Mouse (Mus musculus) neural tube, embryonic 15.5 days (tissue): ENCODE results near the gene Atf3. TPM values are rescaled to one million over a fixed set of nuclear protein-coding genes. Genes with fewer than 3 reads are reported as not detected.
"Not testable (repeated sequence)": the region's sequence is repeated elsewhere in the genome, so short reads cannot be mapped to it uniquely, and the experiment has no call there.

ENCODE experiments used
- ATAC-seq: fragments of 200-750 bp; cut with Nextera tagmentation; 2 replicates; pipeline ENCODE4 v1.8.0; 2017; ENCODE audit warnings: mild to moderate bottlenecking, moderate TSS enrichment, moderate library complexity; ENCODE audit not compliant: low FRiP score
- H3K27ac ChIP-seq: fragments of 300-500 bp; sonication (generic); replicated peaks from 2 replicates; pipeline ENCODE4 v1.5.1; 2015; ENCODE audit warnings: mild to moderate bottlenecking, inconsistent platforms
- H3K27me3 ChIP-seq: fragments of 300-500 bp; sonication (generic); replicated peaks from 2 replicates; pipeline ENCODE4 v1.6.1; 2015; ENCODE audit warnings: inconsistent platforms
- H3K36me3 ChIP-seq: fragments of 300-500 bp; sonication (generic); 2 replicates; pipeline ENCODE4 v1.6.1; 2015; ENCODE audit warnings: inconsistent platforms
- H3K4me1 ChIP-seq: fragments of 300-500 bp; sonication (generic); 2 replicates; pipeline ENCODE4 v1.6.1; 2015; ENCODE audit warnings: inconsistent platforms
- H3K4me2 ChIP-seq: fragments of 300-500 bp; sonication (generic); 2 replicates; pipeline ENCODE4 v1.6.1; 2015; ENCODE audit warnings: inconsistent platforms, mild to moderate bottlenecking, moderate library complexity
- H3K4me3 ChIP-seq: fragments of 300-500 bp; sonication (generic); replicated peaks from 2 replicates; pipeline ENCODE4 v1.5.1; 2015; ENCODE audit warnings: mild to moderate bottlenecking, inconsistent platforms
- H3K9ac ChIP-seq: fragments of 300-500 bp; sonication (generic); replicated peaks from 2 replicates; pipeline ENCODE4 v1.6.1; 2015; ENCODE audit warnings: mild to moderate bottlenecking, inconsistent platforms
- H3K9me3 ChIP-seq: fragments of 300-500 bp; sonication (generic); replicated peaks from 2 replicates; pipeline ENCODE4 v1.6.1; 2016; ENCODE audit warnings: inconsistent platforms
- WGBS: fragments of 180-500 bp; shearing (Covaris S2); methylation state at CpG from one replicate; pipeline ENCODE4 v1.1.7; 2015; ENCODE audit warnings: mixed read lengths; 5-methylcytosine and 5-hydroxymethylcytosine counted together
- polyA plus RNA-seq: library from polyadenylated mRNA; unstranded; fragments of >200 nt; fragmentation: Nextera tagmentation; extraction: Ambion mirVana; gene quantifications from 2 replicates; pipeline ENCODE4 v1.2.1, GENCODE M21; 2015

Atf3 gene
- polyA plus RNA-seq, 1 experiment from 2014 or later = 1.8 TPM

- Histone ChIP-seq H3K27me3 (0 out of 2 replicates have a peak, but pooled peaks cover 12% of the 10 kb centered on the region), H3K4me3 (no peak overlapping the region), H3K4me2 (no peak overlapping the region), H3K27ac (no peak overlapping the region), H3K36me3 (no peaks in the 10 kb centered on the region), H3K9me3 (no peaks in the 10 kb centered on the region), H3K9ac (no peak overlapping the region), H3K4me1 (no peaks in the 10 kb centered on the region)
- no peak for ATAC-seq
- WGBS = 20% methylated on average over 6 of the region's 6 CpGs
These were observed 45.4 kb downstream of the Atf3 start for GRCm38 (mm10) chr1:191172487-191172886.

GRCm38 (mm10) chr1:191170444-191170843 is 47.4 kb downstream of the Atf3 start:
- 0 out of 2 replicates have a peak, but pooled peaks cover 4% of the 10 kb centered on the region for H3K27me3 ChIP-seq
- ATAC-seq = no peak
- no peak overlapping the region for H3K9ac ChIP-seq
- H3K4me3 ChIP-seq = no peak overlapping the region
- H3K9me3 ChIP-seq = no peaks in the 10 kb centered on the region
- H3K36me3 ChIP-seq = no peaks in the 10 kb centered on the region
- H3K4me2 ChIP-seq = no peak overlapping the region
- H3K27ac ChIP-seq = no peak overlapping the region
- 82% methylated on average over 2 of the region's 2 CpGs for WGBS
- H3K4me1 ChIP-seq = peaks cover 9% of the 10 kb centered on the region; the same call in 1 of the 2 replicates

- Histone ChIP-seq H3K27ac (no peak overlapping the region), H3K4me1 (peaks cover 9% of the 10 kb centered on the region; the same call in 1 of the 2 replicates), H3K4me2 (no peak overlapping the region), H3K4me3 (no peak overlapping the region), H3K9me3 (no peaks in the 10 kb centered on the region), H3K36me3 (no peaks in the 10 kb centered on the region), H3K27me3 (no peaks in the 10 kb centered on the region), H3K9ac (no peak overlapping the region)
- 79% methylated on average over 4 of the region's 4 CpGs for WGBS
- no peak for ATAC-seq
These were observed 51.6 kb downstream of the Atf3 start for GRCm38 (mm10) chr1:191166189-191166588.

- Histone ChIP-seq H3K27ac (no peak within 1 kb of the TSS), H3K4me3 (no peak within 1 kb of the TSS), H3K4me1 (peaks cover 9% of the 10 kb centered on the region; the same call in 1 of the 2 replicates), H3K9ac (no peak within 1 kb of the TSS), H3K36me3 (no peaks in the 10 kb centered on the region), H3K27me3 (no peaks in the 10 kb centered on the region), H3K4me2 (no peak within 1 kb of the TSS), H3K9me3 (no peaks in the 10 kb centered on the region)
- WGBS = 86% methylated on average over 3 of the region's 3 CpGs
- no peak for ATAC-seq
These were observed 53.1 kb downstream of the Atf3 start, which contains the start of gene Fam71a for GRCm38 (mm10) chr1:191164717-191165116. Gene Fam71a (minus strand): TSS chr1:191164817.

GRCm38 (mm10) chr1:191154314-191154713 is 63.5 kb downstream of the Atf3 start:
- Histone ChIP-seq H3K36me3 (no peaks in the 10 kb centered on the region), H3K4me2 (no peak overlapping the region), H3K9me3 (no peaks in the 10 kb centered on the region), H3K9ac (no peak overlapping the region), H3K4me3 (no peak overlapping the region), H3K27me3 (no peaks in the 10 kb centered on the region), H3K4me1 (no peaks in the 10 kb centered on the region), H3K27ac (no peak overlapping the region)
- 65% methylated on average over 3 of the region's 3 CpGs for WGBS
- no peak for ATAC-seq

DNA sequence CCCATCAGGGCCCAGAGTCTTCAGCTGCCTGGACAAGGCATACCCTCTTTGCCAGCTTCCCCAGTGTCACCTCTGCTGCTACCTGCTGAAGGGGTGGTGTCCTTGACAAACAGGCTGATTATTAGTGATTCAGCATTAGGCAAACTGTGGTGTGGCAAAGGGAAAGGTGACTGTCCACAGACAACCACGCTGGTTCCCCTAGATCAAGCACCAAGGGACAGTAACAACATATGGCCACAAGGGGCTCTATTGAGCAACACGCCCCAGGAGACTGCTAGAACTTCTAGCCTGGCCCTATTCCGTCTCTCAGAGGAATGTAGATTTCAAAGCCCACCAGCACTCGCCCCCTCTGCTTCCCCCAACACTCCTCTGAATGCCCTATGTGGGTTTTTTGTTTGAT is 64.8 kb downstream of the Atf3 start:
- Histone ChIP-seq H3K27ac (no peak overlapping the region), H3K27me3 (no peaks in the 10 kb centered on the region), H3K4me3 (no peak overlapping the region), H3K4me1 (no peaks in the 10 kb centered on the region), H3K4me2 (no peak overlapping the region), H3K9me3 (no peaks in the 10 kb centered on the region), H3K36me3 (no peaks in the 10 kb centered on the region), H3K9ac (no peak overlapping the region)
- no peak for ATAC-seq
- WGBS = 23% methylated on average over 4 of the region's 4 CpGs

DNA sequence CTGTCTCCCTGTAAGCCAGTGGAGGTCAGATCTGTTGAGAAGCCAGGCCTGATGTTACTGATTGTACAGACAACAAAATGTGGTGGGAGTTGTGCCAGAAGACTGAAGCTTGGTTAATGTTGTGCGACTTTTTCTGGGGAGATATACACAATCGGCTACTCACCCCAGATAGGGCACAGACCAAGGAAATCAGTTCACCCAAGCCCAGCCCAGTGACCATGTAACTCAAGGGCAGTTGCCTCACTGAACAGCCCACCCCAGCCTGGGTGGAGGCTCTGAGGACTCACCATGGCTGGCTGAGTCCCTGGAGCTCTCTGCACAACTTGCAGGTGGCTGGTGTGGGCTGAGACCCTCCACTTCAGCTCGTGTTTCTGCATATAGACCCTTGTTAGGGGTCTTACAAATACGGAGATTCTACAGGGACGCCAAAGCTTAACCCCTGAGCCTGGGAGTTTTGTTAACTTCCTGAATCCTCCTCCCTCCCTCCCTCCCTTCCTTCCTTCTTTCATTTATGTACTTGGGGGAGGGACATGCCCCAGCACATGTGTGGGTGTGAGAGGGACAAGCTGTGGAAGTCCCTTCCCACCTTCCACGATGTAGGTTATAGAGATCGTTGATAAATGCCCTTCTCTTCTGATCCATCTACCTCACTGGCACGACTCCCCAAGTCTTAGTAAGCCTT is 66.8 kb downstream of the Atf3 start:
- no peaks in the 10 kb centered on the region for H3K4me1 ChIP-seq
- WGBS = 79% methylated on average over 8 of the region's 8 CpGs
- H3K4me2 ChIP-seq = no peak overlapping the region
- H3K9ac ChIP-seq = no peak overlapping the region
- no peaks in the 10 kb centered on the region for H3K36me3 ChIP-seq
- no peak overlapping the region for H3K4me3 ChIP-seq
- no peak overlapping the region for H3K27ac ChIP-seq
- H3K27me3 ChIP-seq = no peaks in the 10 kb centered on the region
- no peaks in the 10 kb centered on the region for H3K9me3 ChIP-seq
- ATAC-seq = no peak

DNA sequence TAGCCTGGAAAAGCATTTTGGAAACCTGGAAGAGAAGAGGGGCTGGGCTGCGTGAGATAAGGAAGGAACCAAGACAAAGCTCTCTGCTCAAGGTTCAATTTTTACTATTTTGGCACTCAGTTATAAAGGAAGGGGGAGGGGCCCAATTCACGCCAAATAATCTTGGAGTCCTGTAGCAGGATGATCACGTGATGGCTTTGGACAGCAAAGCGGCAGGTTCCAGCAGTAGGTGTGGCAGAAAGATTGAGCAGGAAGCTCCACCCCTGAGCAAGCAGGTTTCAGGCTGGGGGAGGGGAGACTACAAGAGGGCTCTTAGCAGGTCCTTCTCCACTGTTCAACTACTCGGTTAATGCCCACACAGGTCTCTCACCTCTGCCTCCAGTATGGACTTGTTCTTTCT is 68.3 kb downstream of the Atf3 start:
- not testable (repeated sequence) for H3K36me3 ChIP-seq, ATAC-seq, H3K9me3 ChIP-seq, H3K9ac ChIP-seq, H3K4me3 ChIP-seq, H3K27me3 ChIP-seq, H3K27ac ChIP-seq, H3K4me1 ChIP-seq, H3K4me2 ChIP-seq
- 89% methylated on average over 5 of the region's 5 CpGs for WGBS

DNA sequence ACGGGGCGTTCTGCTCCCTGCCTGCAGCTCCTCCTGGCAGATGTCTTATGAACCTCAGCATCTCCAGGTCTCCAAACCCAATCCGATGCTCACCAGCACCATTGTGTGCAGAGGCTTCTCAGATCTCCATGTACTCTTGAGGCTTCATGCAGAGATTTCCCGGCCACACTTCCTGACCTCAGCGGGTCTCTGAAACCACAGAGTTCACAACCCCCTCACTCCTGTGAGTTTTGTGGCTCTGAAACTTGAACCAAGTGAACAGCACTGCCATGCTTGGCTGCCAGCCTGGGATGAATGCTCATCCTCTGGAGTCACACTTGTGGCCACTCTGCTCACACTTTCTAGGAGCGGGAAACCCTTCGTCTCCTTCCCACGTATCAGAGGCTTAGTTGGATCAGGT is 76.9 kb downstream of the Atf3 start:
- Histone ChIP-seq H3K36me3 (no peaks in the 10 kb centered on the region), H3K4me1 (no peaks in the 10 kb centered on the region)

DNA sequence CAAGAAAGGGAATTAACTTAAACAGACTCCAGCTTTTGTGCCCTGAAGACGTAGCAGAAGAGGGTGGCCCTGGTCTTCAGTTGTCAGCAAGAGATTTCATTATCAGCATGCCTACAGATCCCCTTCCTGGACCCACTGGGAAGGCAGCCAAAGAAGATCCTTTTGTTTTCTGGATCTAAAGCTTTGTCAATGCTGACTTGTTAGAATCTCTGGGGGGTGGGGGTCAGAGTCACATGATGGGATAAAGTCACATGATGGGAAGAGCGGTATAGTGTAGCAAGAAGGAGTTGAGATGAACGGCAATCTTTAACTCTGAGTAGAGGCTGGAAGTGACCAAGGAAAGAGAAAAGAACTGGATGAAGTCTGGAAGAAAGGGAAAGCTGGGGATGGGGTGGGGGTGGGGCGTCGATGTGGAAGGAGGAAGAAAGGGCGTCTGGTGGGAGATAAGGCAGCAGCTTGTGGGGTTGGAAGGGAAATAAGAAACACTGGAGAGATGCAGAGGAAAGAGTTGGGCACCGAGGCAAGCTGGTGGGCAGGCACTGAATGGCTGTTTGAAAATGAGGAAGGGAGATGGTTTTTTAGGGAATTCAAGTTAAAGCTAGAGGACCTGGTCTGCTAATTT is 78.9 kb downstream of the Atf3 start:
- Histone ChIP-seq H3K9me3 (no peaks in the 10 kb centered on the region), H3K9ac (no peak overlapping the region), H3K27ac (no peak overlapping the region), H3K4me2 (no peak overlapping the region), H3K36me3 (no peaks in the 10 kb centered on the region), H3K4me1 (no peaks in the 10 kb centered on the region), H3K4me3 (no peak overlapping the region), H3K27me3 (no peaks in the 10 kb centered on the region)
- no peak for ATAC-seq
- WGBS = 66% methylated on average over 7 of the region's 7 CpGs

More for the DNA sequence above, 76.9 kb downstream of the Atf3 start:
- Histone ChIP-seq H3K27me3 (no peaks in the 10 kb centered on the region), H3K9ac (no peak overlapping the region), H3K27ac (no peak overlapping the region), H3K4me3 (no peak overlapping the region), H3K4me2 (no peak overlapping the region), H3K9me3 (no peaks in the 10 kb centered on the region)
- WGBS = 89% methylated on average over 8 of the region's 8 CpGs
- no peak for ATAC-seq

DNA sequence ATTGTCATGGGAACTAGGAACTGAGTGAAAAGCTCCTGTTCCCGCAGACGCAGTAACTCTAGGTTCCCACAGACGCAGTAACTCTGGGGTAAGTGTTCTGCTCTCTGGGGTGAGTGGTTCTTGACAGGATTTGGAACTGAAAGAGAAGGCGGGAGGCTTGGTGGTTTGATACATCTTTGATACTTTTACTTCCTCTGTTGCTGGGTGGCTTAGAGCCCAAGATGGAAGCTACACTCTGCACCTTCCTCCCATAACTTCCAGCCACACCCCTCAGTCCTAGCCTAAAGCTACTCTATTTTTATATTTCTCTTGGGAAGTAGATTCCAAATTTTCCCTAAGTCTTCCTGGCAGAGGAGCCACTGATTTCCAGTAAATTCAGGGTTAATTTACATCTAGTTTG is 79.4 kb downstream of the Atf3 start:
- H3K4me1 ChIP-seq = no peaks in the 10 kb centered on the region
- no peak for ATAC-seq

DNA sequence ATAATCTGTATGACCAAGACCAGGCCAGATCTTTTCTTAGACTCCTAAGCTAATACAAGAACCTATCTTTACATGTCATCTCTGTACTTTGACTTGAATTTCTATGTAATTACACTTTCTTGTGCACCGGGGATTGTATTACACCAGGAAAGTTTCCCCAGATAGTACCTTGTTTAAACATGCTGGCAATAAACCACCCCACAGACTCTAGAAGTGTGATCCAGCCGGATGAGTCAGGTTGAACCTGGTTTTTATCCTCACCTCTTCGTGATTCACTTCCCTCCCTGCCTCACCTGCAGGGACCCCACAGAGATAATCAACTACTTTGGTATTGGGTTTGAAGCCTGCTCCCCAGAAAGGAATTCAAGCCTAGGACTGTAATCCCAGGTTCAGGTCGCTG is 82.4 kb downstream of the Atf3 start:
- no peaks in the 10 kb centered on the region for H3K36me3 ChIP-seq
- WGBS = 62% methylated on average over 4 of the region's 4 CpGs
- H3K9ac ChIP-seq = no peak overlapping the region
- no peaks in the 10 kb centered on the region for H3K4me1 ChIP-seq
- no peak overlapping the region for H3K27ac ChIP-seq
- no peaks in the 10 kb centered on the region for H3K9me3 ChIP-seq
- H3K4me2 ChIP-seq = no peak overlapping the region
- no peak overlapping the region for H3K4me3 ChIP-seq
- H3K27me3 ChIP-seq = no peaks in the 10 kb centered on the region
- no peak for ATAC-seq

More for the DNA sequence above, 79.4 kb downstream of the Atf3 start:
- no peak overlapping the region for H3K4me3 ChIP-seq
- no peak overlapping the region for H3K9ac ChIP-seq
- H3K9me3 ChIP-seq = no peaks in the 10 kb centered on the region
- H3K36me3 ChIP-seq = no peaks in the 10 kb centered on the region
- WGBS = 89% methylated on average over 4 of the region's 4 CpGs
- no peak overlapping the region for H3K4me2 ChIP-seq
- H3K27ac ChIP-seq = no peak overlapping the region
- no peaks in the 10 kb centered on the region for H3K27me3 ChIP-seq
